Mouse (Mus musculus) small intestine, adult 2 months (tissue): ENCODE results near the gene Nme1.

Experiments used
- CTCF ChIP-seq: fragments of 200-500 bp; IDR thresholded peaks from 2 replicates; pipeline ENCODE4 v1.5.1; 2012; ENCODE audit warnings: low read depth, mild to moderate bottlenecking, control low read depth, inconsistent platforms, low read length, moderate library complexity, mixed read lengths; ENCODE audit not compliant: insufficient replicate concordance, insufficient read length; ENCODE audit errors: extremely low read depth
- POLR2A ChIP-seq: fragments of 200-500 bp; IDR thresholded peaks from 2 replicates; pipeline ENCODE4 v1.6.1; 2012; ENCODE audit warnings: low read depth, mild to moderate bottlenecking, control low read depth, inconsistent platforms, low read length, moderate library complexity

DNA sequence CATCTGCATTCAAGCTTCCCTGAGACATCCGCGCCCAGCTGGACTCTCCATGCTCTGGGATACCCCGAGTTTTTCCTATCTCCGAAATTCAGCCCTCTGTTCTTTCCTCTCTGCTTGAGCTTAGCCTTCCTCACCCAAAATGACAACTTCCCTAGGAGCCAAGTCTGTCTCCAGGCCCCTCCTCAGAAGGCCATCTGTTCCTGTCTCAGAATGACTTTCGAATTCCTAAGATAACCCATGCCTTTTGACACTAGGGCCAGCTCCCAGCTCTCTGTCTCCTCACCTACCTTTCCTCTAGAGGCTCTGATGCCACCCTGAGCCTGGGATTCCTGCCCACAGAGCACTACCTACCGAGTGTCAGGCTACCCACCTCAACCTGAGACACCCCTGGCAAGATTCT lies 12.2 kb downstream of the Nme1 start, which contains the start of gene Nme2:
- no peak for TF ChIP-seq CTCF
- TF ChIP-seq POLR2A, result no peak
